Mouse (Mus musculus): ENCODE measurements at regions not wholly inside any gene's neighbourhood (a gene's known extent, or its start where the extent isn't known, plus 50 kb on each side); places are given as distances from the start of the nearest gene placed in this dataset.

DNA sequence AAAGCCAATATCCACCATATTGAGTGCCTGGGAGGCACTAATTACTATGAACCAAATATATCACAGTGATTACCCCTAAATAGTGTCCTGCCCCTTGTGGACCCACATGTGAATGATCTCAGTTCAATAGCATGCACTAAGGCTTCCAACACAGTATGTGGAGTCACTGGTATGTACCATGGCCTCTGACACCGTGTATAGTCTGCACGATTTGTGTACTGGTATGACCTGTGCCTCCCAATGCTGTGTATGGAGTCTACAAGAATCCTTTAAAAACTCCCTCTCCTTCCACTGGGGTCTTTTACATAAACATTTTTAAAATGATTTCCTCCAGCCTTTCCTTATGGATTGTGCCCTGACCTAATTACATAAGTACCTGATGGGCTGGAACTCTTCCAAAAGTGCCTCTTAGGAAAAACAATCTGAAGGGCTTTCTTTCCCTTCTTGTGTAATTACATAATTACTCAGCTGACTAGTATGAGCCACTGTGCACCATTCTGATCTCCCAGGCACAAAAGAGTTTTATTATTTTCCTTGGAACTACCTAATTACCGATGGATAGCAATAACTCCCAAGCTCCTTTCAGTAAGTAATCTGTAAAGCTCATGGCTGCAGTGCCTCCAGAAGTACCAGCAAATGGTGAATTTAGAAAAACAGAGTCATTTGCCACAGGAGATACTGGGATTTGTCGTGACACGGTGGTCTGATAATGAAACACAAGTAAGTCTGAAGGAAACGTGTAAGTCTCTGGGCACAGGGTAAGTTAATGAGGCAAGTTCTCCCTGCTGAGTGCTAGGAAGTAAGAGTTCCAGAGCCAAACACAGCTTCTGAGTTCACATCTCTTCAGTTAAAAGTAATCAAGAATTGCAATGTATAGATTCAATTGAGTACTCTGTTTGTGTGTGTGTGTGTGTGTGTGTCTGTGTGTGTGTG, 135.8 kb upstream of the Rarb start:
- WGBS: 66% methylated on average over 6 of the region's 6 CpGs
- Histone ChIP-seq H3K9ac (no peak overlapping the region), H3K4me1 (no peaks in the 10 kb centered on the region), H3K9me3 (no peaks in the 10 kb centered on the region), H3K27me3 (replicated peaks) (no peaks in the 10 kb centered on the region), H3K4me2 (no peak overlapping the region), H3K36me3 (replicated peaks) (no peaks in the 10 kb centered on the region), H3K27ac (no peak overlapping the region), H3K4me3 (no peak overlapping the region)
- 0 out of 2 replicates have a peak, but pooled peaks have one; percentile 50 for ATAC-seq (replicated peaks)

DNA sequence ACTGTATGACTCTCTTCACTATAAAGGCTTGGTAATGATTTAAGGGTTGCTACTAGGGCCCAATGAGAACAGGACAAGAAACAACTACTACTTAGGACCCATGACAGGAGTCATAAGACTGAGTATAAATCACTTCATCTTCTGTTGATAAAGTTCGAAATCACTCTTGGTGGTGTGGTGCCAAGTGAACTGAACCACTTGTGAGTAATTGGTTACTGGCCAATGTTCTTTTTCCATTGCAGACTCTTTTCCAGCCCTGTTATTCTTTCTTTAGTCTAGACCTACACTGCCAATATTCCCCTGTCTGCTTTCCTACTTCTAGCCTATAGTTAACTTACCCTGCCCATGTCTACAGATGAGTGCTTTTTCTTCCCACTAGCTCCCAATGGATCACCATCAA, 129.8 kb upstream of the Rarb start:
- 89% methylated on average over 1 of the region's 1 CpGs for WGBS
- no peak for ATAC-seq (replicated peaks)
- H3K4me1 ChIP-seq: no peaks in the 10 kb centered on the region

DNA sequence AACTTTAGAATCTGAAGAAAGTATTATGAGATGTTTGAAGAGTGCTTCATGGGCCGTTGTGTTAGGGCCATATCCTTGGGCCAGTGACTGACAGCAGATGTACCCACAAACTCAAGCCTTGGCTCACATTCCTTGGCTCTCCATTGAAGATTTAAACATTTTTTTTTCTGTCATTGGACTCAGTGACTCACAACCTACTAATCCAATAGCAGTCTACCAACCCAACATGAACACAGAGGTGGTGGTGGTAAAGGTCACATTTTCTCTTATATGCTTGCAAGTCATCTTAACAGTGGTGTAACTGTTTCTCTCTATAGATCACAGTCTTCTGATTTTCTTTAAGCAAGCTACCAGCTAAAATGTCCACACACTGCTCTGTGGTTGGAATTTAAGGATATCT, 125.5 kb upstream of the Rarb start:
- H3K4me2 ChIP-seq: no peak overlapping the region
- H3K4me1 ChIP-seq: no peaks in the 10 kb centered on the region
- WGBS: 87% methylated on average over 1 of the region's 1 CpGs
- H3K9ac ChIP-seq: no peak overlapping the region
- no peaks in the 10 kb centered on the region for H3K36me3 ChIP-seq (replicated peaks)
- H3K27me3 ChIP-seq (replicated peaks): no peaks in the 10 kb centered on the region
- H3K4me3 ChIP-seq: no peak overlapping the region
- no peaks in the 10 kb centered on the region for H3K9me3 ChIP-seq
- ATAC-seq (replicated peaks): no peak
- no peak overlapping the region for H3K27ac ChIP-seq

More for the DNA sequence above, 129.8 kb upstream of the Rarb start:
- H3K27ac ChIP-seq: no peak overlapping the region
- no peaks in the 10 kb centered on the region for H3K36me3 ChIP-seq (replicated peaks)
- H3K9ac ChIP-seq: no peak overlapping the region
- H3K9me3 ChIP-seq: no peaks in the 10 kb centered on the region
- no peak overlapping the region for H3K4me2 ChIP-seq
- H3K27me3 ChIP-seq (replicated peaks): no peaks in the 10 kb centered on the region
- no peak overlapping the region for H3K4me3 ChIP-seq

DNA sequence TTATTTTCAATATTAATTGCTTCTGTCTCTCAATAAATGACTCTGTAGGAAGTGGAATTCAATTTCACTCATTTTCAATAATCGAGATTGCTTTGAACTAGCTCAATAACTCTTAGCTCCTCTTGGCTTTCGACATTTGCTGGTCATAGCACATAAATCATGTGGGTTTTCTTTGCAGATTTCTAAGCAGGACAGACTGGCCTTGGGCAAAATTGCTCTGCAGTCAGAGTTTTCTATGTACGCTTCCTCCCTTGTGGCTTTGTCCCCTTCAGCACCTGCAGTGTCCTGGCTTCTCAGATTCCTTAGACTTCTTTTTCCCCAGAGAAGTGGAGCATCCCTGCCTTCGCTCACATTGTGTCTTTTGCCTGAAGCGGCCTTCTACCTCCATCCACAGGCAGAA, 124.6 kb upstream of the Rarb start:
- ATAC-seq (replicated peaks): 0 out of 2 replicates have a peak, but pooled peaks have one; percentile 24
- 77% methylated on average over 5 of the region's 5 CpGs for WGBS
- Histone ChIP-seq H3K4me3 (no peak overlapping the region), H3K27me3 (replicated peaks) (no peaks in the 10 kb centered on the region), H3K4me1 (no peaks in the 10 kb centered on the region), H3K36me3 (replicated peaks) (no peaks in the 10 kb centered on the region), H3K9me3 (no peaks in the 10 kb centered on the region), H3K27ac (no peak overlapping the region), H3K4me2 (no peak overlapping the region), H3K9ac (no peak overlapping the region)

DNA sequence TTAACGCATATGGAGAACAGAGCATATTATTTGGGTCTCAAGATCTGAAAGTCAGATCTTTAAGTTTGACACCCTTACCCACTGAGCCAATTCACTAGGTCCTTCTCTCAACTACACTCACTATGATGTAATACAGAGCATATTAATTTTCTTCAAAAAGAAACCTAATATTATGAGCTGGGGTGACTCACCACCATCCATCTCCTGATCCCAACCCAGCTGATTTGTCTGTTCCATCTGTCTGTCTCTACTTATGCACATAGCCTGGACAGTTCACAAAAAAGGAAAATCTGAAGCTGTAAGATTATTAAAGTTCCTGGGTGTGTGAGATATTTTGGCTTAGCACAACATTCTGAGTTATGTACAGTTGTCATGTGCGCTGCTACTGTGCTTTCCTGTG, 108.2 kb upstream of the Rarb start:
- no peak overlapping the region for H3K27ac ChIP-seq
- ATAC-seq (replicated peaks): no peak
- no peaks in the 10 kb centered on the region for H3K36me3 ChIP-seq (replicated peaks)
- 91% methylated on average over 2 of the region's 2 CpGs for WGBS
- no peak overlapping the region for H3K9ac ChIP-seq
- H3K4me1 ChIP-seq: no peaks in the 10 kb centered on the region
- H3K9me3 ChIP-seq: no peaks in the 10 kb centered on the region
- H3K27me3 ChIP-seq (replicated peaks): no peaks in the 10 kb centered on the region
- no peak overlapping the region for H3K4me3 ChIP-seq
- no peak overlapping the region for H3K4me2 ChIP-seq

DNA sequence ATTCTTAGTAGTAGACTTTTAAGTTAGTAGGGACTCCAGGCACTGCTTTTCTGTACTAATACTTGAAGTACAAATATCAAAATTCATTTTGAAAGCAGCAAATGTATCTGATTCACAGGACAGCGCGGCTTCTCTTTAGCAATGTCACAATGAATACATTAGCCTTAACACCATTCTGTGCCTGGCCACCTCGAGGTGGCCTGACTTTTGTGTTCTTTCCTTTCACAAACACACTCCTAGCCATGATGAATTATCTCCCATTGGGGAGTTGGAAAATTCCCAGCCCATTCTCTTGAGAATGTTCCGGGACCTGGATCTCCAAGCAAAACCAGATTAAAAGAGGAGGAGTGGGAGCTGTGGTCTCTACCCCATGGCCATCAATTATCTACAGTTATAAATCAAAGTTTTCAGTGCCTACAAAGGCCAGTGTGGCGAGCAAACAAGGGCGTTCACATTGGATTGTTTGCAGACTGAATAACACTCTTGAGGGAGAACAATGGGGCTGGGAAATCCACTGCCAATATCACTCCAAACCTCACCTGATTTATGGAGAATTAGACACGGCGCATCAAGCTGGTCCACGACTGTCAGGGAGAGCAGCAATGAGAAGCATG, 82.7 kb upstream of the Rarb start:
- H3K27me3 ChIP-seq (replicated peaks): no peaks in the 10 kb centered on the region
- 69% methylated on average over 9 of the region's 9 CpGs for WGBS
- no peak for ATAC-seq (replicated peaks)

DNA sequence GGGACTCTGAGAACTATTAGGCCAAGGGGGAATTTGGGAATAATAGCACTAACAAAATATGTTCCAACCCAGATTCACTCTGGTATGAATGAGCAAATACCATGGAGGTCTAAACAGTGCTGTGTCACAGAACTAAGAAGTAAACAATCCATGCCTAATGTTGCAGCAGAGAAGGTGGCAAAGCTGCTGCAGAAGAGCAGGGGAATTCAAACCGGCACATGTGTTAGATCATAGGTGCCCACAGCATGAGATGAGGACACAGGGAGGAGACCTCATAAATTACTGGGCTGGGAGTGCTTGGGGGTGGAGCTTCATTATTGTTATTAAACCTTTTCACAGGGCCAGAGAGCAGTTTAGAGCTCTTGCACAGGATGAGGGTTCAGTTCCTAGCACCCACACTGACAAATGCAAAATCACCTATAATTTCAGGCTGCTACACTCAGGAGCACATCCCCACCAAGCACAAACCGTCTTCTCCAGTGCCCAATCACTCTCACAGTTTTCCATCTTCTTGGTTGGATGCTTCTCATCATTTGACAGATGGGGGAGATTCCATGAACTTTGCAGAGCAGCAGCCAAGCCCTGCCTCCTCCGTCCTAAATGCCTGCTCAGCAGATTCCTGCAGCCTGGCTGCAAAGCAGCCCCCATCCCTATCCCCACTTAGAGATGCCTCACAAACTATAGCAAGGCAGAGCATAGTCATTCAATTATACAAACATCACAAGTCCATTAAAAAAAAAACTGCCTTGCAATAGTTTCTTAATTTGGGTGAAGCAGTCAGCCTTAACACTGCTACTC, 79.0 kb upstream of the Rarb start:
- peak; percentile 60; the same call in 1 of the 2 replicates for ATAC-seq (replicated peaks)
- 50% methylated on average over 3 of the region's 3 CpGs for WGBS
- no peaks in the 10 kb centered on the region for H3K9me3 ChIP-seq
- H3K4me2 ChIP-seq: no peak overlapping the region
- no peaks in the 10 kb centered on the region for H3K27me3 ChIP-seq (replicated peaks)
- peaks cover 4% of the 10 kb centered on the region; the same call in 1 of the 2 replicates for H3K4me1 ChIP-seq
- H3K9ac ChIP-seq: no peak overlapping the region
- no peaks in the 10 kb centered on the region for H3K36me3 ChIP-seq (replicated peaks)
- no peak overlapping the region for H3K4me3 ChIP-seq
- H3K27ac ChIP-seq: no peak overlapping the region

More for the DNA sequence above, 82.7 kb upstream of the Rarb start:
- Histone ChIP-seq H3K9me3 (no peaks in the 10 kb centered on the region), H3K4me1 (peaks cover 4% of the 10 kb centered on the region; the same call in 1 of the 2 replicates), H3K4me3 (no peak overlapping the region), H3K27ac (no peak overlapping the region), H3K4me2 (no peak overlapping the region), H3K9ac (no peak overlapping the region), H3K36me3 (replicated peaks) (no peaks in the 10 kb centered on the region)

DNA sequence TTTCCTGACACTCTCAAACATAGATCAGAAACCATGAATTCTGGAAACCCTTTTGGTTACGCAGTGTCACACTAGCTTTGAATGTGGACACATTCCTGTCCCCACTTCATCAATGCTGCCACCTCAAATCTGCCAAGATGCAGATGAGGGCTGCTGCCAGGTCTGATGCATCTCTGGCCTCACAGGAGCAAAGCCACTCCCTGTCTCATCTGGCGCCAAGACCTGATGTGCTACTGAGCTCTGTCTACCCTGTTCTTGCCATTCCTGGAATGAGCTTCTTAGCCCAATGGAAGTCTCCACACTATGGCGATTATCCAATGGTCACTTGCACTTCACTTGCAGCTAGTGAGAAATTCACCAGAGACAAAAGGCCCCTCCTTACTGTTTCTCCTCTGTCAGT, 78.0 kb upstream of the Rarb start:
- no peaks in the 10 kb centered on the region for H3K27me3 ChIP-seq (replicated peaks)
- no peak for ATAC-seq (replicated peaks)
- H3K9ac ChIP-seq: no peak overlapping the region
- no peaks in the 10 kb centered on the region for H3K9me3 ChIP-seq
- no peak overlapping the region for H3K27ac ChIP-seq
- 86% methylated on average over 3 of the region's 3 CpGs for WGBS
- peaks cover 4% of the 10 kb centered on the region; the same call in 1 of the 2 replicates for H3K4me1 ChIP-seq
- H3K36me3 ChIP-seq (replicated peaks): no peaks in the 10 kb centered on the region
- no peak overlapping the region for H3K4me3 ChIP-seq
- no peak overlapping the region for H3K4me2 ChIP-seq

DNA sequence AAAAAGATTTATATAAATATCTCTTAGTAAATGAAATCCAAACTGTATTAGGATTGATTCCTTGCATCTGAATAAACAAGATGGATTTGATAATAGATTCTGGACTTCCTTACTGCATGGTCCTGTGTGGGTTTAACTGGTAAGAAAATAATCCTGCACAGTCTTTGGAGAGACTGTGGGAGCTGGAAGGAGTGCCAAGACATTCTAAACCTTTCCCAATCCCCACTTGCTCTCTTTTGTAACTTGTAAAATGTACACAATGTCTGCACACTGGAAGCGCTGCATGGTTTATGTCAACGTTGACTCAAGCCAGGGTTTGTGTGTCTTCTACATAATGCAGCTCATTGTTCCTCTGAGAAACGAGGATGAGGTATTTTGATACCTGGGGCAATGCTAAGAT, 62.3 kb upstream of the Rarb start:
- H3K36me3 ChIP-seq (replicated peaks): no peaks in the 10 kb centered on the region
- no peaks in the 10 kb centered on the region for H3K27me3 ChIP-seq (replicated peaks)
- H3K4me2 ChIP-seq: no peak overlapping the region
- H3K4me3 ChIP-seq: no peak overlapping the region
- H3K9me3 ChIP-seq: no peaks in the 10 kb centered on the region
- no peak overlapping the region for H3K9ac ChIP-seq
- 53% methylated on average over 3 of the region's 3 CpGs for WGBS
- no peak overlapping the region for H3K27ac ChIP-seq
- no peaks in the 10 kb centered on the region for H3K4me1 ChIP-seq
- no peak for ATAC-seq (replicated peaks)

DNA sequence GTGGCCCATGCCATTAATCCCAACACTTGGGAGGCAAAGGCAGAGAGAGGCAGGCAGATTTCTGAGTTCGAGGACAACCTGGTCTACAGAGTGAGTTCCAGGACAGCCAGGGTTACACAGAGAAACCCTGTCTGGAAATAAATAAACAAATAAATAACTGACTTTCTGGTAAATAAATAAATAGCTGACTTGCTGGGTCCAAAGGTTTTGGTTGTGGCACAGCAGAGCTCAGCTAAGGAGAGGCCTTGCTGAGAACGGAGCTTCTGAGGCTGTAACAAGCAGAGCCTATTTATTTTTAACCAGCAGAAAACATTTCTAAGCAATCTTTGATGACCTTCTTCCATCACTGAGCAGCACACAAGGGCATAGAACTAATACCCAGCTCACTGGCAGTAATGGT, 50.3 kb upstream of the Rarb start:
- Histone ChIP-seq H3K36me3 (replicated peaks) (no peaks in the 10 kb centered on the region), H3K4me3 (no peak overlapping the region), H3K4me2 (no peak overlapping the region), H3K9me3 (no peaks in the 10 kb centered on the region), H3K27me3 (replicated peaks) (no peaks in the 10 kb centered on the region), H3K9ac (no peak overlapping the region), H3K27ac (no peak overlapping the region), H3K4me1 (no peaks in the 10 kb centered on the region)
- 97% methylated on average over 2 of the region's 2 CpGs for WGBS
- ATAC-seq (replicated peaks): no peak
